Mouse (Mus musculus): ENCODE results near the gene C5ar1.

- no peak for TF ChIP-seq EP300 (IDR thresholded peaks at IDR 0.05; ENCODE audit: low read depth in 1 of 2, low read length in 2 of 2)
- TF ChIP-seq MAX (IDR thresholded peaks at IDR 0.05; ENCODE audit: low read length) = no peak
- TF ChIP-seq CHD1 (IDR thresholded peaks at IDR 0.05; ENCODE audit: low read depth, low read length) = no peak
- TF ChIP-seq POLR2A (IDR thresholded peaks at IDR 0.05; ENCODE audit: control insufficient read depth in 1 of 2, insufficient read depth in 1 of 2, low read depth in 1 of 2, low read length in 2 of 2, poor library complexity in 1 of 2) = no peak
- no peak for TF ChIP-seq ZKSCAN1 (IDR thresholded peaks at IDR 0.05; ENCODE audit: low read depth, low read length)
- TF ChIP-seq CTCF (IDR thresholded peaks at IDR 0.05 in 2 of 3, conservative IDR thresholded peaks at IDR 0.05 in 1 of 3; ENCODE audit: control insufficient read depth in 1 of 3, insufficient read depth in 1 of 3, low read depth in 2 of 3, low read length in 3 of 3, poor library complexity in 1 of 3, severe bottlenecking in 1 of 3) = no peak
- no peak for TF ChIP-seq GATA1 (IDR thresholded peaks at IDR 0.05; ENCODE audit: low read depth, low read length)
- TF ChIP-seq RAD21 (IDR thresholded peaks at IDR 0.05; ENCODE audit: low read depth, low read length) = no peak
- TF ChIP-seq TAL1 (IDR thresholded peaks at IDR 0.05; ENCODE audit: low read length) = no peak
- no peak for TF ChIP-seq MYB (IDR thresholded peaks at IDR 0.05; ENCODE audit: low read depth, low read length)
- TF ChIP-seq ELF1 (IDR thresholded peaks at IDR 0.05; ENCODE audit: low read depth, low read length) = no peak
- TF ChIP-seq ETS1 (IDR thresholded peaks at IDR 0.05; ENCODE audit: low read depth, low read length) = no peak
- TF ChIP-seq USF2 (IDR thresholded peaks at IDR 0.05; ENCODE audit: borderline replicate concordance in 1 of 2, insufficient read depth in 1 of 2, low read depth in 1 of 2, low read length in 2 of 2) = no peak
- TF ChIP-seq ZMIZ1 (IDR thresholded peaks at IDR 0.05; ENCODE audit: low read depth, low read length) = no peak
Measured at GRCm38 (mm10) chr7:16257830-16258229, 1.5 kb downstream of the C5ar1 start.
